Comparison of ENCODE assay signal across 11 mouse cellular contexts in genomic region chr10:121289970-121290681, GRCm38 (mm10).
DNase-seq lines count a peak whose midpoint lies in the region; ATAC-seq and TF ChIP-seq lines count a peak whose summit lies in the region.
"Had no signal": no experiment of that assay in that cellular context is flagged by ENCODE, and none has a peak within 500 bp of the region (broad histone marks: within the 10 kb centered on the region; RNA-seq: fewer than 3 reads in every experiment).

No protein-coding gene starts in this region.

- H3K9ac ChIP-seq in lung, postnatal 0 days (replicated peaks; ENCODE audit: low read depth): no peak overlapping the region
- no peak overlapping the region for H3K9ac ChIP-seq in stomach, postnatal 0 days (ENCODE audit: low read length)

- no peaks in the 10 kb centered on the region for H3K9me3 ChIP-seq in lung, postnatal 0 days (ENCODE audit: low read length)
- H3K9me3 ChIP-seq in stomach, postnatal 0 days (ENCODE audit: control insufficient read depth, low read length): no peaks in the 10 kb centered on the region

- no peak for TF ChIP-seq EP300 in lung, postnatal 0 days (IDR thresholded peaks at IDR 0.05)
- no peak for TF ChIP-seq EP300 in stomach, postnatal 0 days (optimal IDR thresholded peaks at IDR 0.05)

- H3K4me3 ChIP-seq in gastrocnemius, adult 2 months: no peak overlapping the region
- H3K4me3 ChIP-seq in lung, postnatal 0 days (ENCODE audit: low read depth, low read length): no peak overlapping the region
- H3K4me3 ChIP-seq in stomach, postnatal 0 days (ENCODE audit: low read depth, low read length): no peak overlapping the region
- H3K4me3 ChIP-seq: erythroblast, embryonic 14.5 days had no signal

- peak; percentile 56 for TF ChIP-seq CTCF in gastrocnemius, adult 2 months (IDR thresholded peaks at IDR 0.05)
- TF ChIP-seq CTCF in lung, postnatal 0 days (IDR thresholded peaks at IDR 0.05): peak; percentile 72
- peak; percentile 67 for TF ChIP-seq CTCF in stomach, postnatal 0 days (IDR thresholded peaks at IDR 0.05; ENCODE audit: low read depth)

- WGBS in lung, postnatal 0 days: 61% methylated on average over 3 of the region's 4 CpGs
- 63% methylated on average over 4 of the region's 4 CpGs for WGBS in stomach, postnatal 0 days

- peak; percentile 59 for ATAC-seq in lung, postnatal 0 days
- ATAC-seq in stomach, postnatal 0 days (ENCODE audit: low FRiP score, low TSS enrichment): no peak

- H3K27me3 ChIP-seq in lung, postnatal 0 days (replicated peaks; ENCODE audit: insufficient read depth, low read length): no peaks in the 10 kb centered on the region
- no peaks in the 10 kb centered on the region for H3K27me3 ChIP-seq in stomach, postnatal 0 days (ENCODE audit: control insufficient read depth, insufficient read depth, low read length)

- no peak overlapping the region for H3K27ac ChIP-seq in gastrocnemius, adult 2 months
- H3K27ac ChIP-seq in lung, postnatal 0 days (ENCODE audit: low read length): no peak overlapping the region
- H3K27ac ChIP-seq in stomach, postnatal 0 days (replicated peaks): no peak overlapping the region
- H3K27ac ChIP-seq: macrophage had no signal

- no peaks in the 10 kb centered on the region for H3K4me1 ChIP-seq in lung, postnatal 0 days (ENCODE audit: insufficient read depth, low read depth, low read length)
- no peaks in the 10 kb centered on the region for H3K4me1 ChIP-seq in stomach, postnatal 0 days (replicated peaks; ENCODE audit: control insufficient read depth, insufficient read depth)

- intact Hi-C loops in gastrocnemius, adult 2 months (cut with DNase I): no loop called here

- no peaks in the 10 kb centered on the region; the same call in 1 of the 2 replicates for H3K36me3 ChIP-seq in lung, postnatal 0 days (ENCODE audit: insufficient read depth, low read length)
- no peaks in the 10 kb centered on the region for H3K36me3 ChIP-seq in stomach, postnatal 0 days (ENCODE audit: control insufficient read depth, insufficient read depth, low read length)
- H3K36me3 ChIP-seq: G1E had no signal

- no peak overlapping the region for H3K4me2 ChIP-seq in lung, postnatal 0 days (replicated peaks; ENCODE audit: low read depth, low read length)
- H3K4me2 ChIP-seq in stomach, postnatal 0 days (replicated peaks; ENCODE audit: low read depth): no peak overlapping the region

- no peak for DNase-seq in gastrocnemius, adult 2 months
- no peak for DNase-seq in gastrocnemius, adult 18-20 months (ENCODE audit: low spot score)
- peak; percentile 28 for DNase-seq in thymus, postnatal 4 days
- no peak for DNase-seq in thymus, postnatal 10 days (ENCODE audit: low spot score in 2 of 2)
- peak; percentile 66 for DNase-seq in lung, postnatal 0 days (ENCODE audit: low spot score)
- DNase-seq in stomach, postnatal 0 days (ENCODE audit: low spot score): no peak
- DNase-seq in adrenal gland, postnatal 36 days: no peak
- DNase-seq in cerebellum, adult 9-10 months: no peak

Comparison
In these comparisons a context has a peak if more than half of its experiments do, and no peak if none do; other contexts are left out.
1. DNase-seq: peak in thymus, postnatal 4 days (single experiment) and lung, postnatal 0 days (single experiment); none in gastrocnemius, adult 2 months (single experiment), gastrocnemius, adult 18-20 months (single experiment), thymus, postnatal 10 days (0 of 2), stomach, postnatal 0 days (single experiment), adrenal gland, postnatal 36 days (0 of 2) and cerebellum, adult 9-10 months (single experiment).
2. Peak in every context shown above with its lines, with median percentiles within 50 percentile points of each other: CTCF ChIP-seq.